Mouse (Mus musculus) heart, postnatal 0 days (tissue): ENCODE measurements around the gene Rapgef1.

Experiments
- CTCF ChIP-seq: IDR thresholded peaks from 2 replicates; pipeline ENCODE4 v1.5.1; 2016; ENCODE audit warnings: antibody characterized with exemption, control low read depth, low read depth
- EP300 ChIP-seq: IDR thresholded peaks from 2 replicates; pipeline ENCODE4 v1.6.1; 2016; ENCODE audit warnings: antibody characterized with exemption, low read depth

DNA sequence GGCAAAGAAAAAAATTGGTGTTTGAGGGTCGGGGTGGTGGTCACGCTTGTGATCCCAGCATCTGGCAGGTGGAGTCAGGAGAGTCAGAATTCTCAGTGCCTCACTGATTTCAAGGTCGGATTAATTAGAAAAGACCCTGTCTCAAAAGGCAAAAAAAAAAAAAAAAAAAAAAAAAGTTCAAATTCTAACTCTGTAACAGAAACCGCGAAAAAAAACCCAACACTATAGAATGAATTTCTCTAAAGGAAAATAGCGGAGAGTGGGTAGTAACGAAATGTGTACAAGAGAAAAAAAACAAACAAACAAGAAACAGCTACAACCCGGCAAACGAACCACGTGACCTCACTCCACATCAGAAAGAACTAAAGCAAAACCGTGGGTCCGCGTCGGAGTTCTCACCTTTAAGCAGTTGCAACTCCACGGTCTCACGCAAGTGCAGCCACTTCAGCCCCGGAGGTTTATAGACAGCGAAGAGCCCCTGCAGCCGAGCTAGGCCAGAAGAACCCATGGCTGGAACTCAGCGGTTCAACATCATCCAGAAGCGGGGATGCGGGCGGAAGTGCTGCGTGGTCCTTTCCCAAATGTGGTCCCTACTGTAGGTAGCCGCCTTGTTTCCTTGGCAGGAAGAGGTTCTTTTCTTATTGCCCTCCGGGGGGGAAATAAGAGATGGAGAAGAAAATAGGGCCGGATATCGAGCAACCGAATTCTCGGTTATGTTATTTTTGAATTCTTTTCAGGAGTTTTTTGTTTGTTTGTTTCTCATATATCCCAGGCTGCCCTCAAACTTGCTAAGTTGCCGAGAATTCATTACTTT, 167.8 kb downstream of the Rapgef1 start, which contains the start of gene Coq4:
- no peak for TF ChIP-seq EP300
- TF ChIP-seq CTCF = no peak
